In genomic region chr11:33204966-33205365, GRCm38 (mm10) we compare ENCODE assay signal across 21 mouse cellular contexts. TPM values are rescaled to one million over a fixed set of nuclear protein-coding genes. Genes with fewer than 3 reads are reported as not detected.
A peak's percentile ranks its signal among the peaks of the same experiment; 100 is the strongest.
DNase-seq lines count a peak whose midpoint lies in the region; ATAC-seq and TF ChIP-seq lines count a peak whose summit lies in the region.
"Had no signal": no experiment of that assay in that cellular context is flagged by ENCODE, and none has a peak within 500 bp of the region (broad histone marks: within the 10 kb centered on the region; RNA-seq: fewer than 3 reads in every experiment).

No protein-coding gene starts in this region.

- peak overlapping the region; percentile 75 for H3K27ac ChIP-seq in cerebellum, adult 2 months (ENCODE audit: insufficient read depth, low read length)
- H3K27ac ChIP-seq in hindbrain, postnatal 0 days = no peak overlapping the region
- H3K27ac ChIP-seq in neural tube, embryonic 15.5 days (replicated peaks) = peak overlapping the region; percentile 81
- H3K27ac ChIP-seq: gastrocnemius, adult 2 months; kidney, embryonic 15.5 days; liver, embryonic 13.5 days; lung, embryonic 15.5 days had no signal

- H3K4me2 ChIP-seq in hindbrain, postnatal 0 days (ENCODE audit: low read depth, low read length) = peak overlapping the region; percentile 41
- peak overlapping the region; percentile 56 for H3K4me2 ChIP-seq in neural tube, embryonic 15.5 days
- H3K4me2 ChIP-seq: kidney, embryonic 15.5 days; liver, embryonic 13.5 days; lung, embryonic 15.5 days had no signal

- DNase-seq in cerebellum, adult 2 months = peak; percentile 35 to 47
- DNase-seq in retina, postnatal 1 day = peak; percentile 18
- no peak for DNase-seq in retina, embryonic 14.5 days (ENCODE audit: low spot score)
- DNase-seq in hindbrain, postnatal 0 days (ENCODE audit: low spot score) = no peak
- no peak for DNase-seq in right cerebral cortex, adult 2 months (ENCODE audit: low spot score in 2 of 2)
- DNase-seq in kidney, adult 18-20 months = no peak
- DNase-seq: adrenal gland, adult 2 months; gastrocnemius, adult 2 months; left cerebral cortex, postnatal 4 days; liver, embryonic 13.5 days had no signal

- H3K4me1 ChIP-seq in cerebellum, adult 2 months (ENCODE audit: control insufficient read depth, insufficient read depth, low read length) = peaks cover 10% of the 10 kb centered on the region; the same call in 1 of the 2 replicates
- H3K4me1 ChIP-seq in hindbrain, postnatal 0 days (ENCODE audit: insufficient read depth, low read length) = no peaks in the 10 kb centered on the region
- peaks cover 48% of the 10 kb centered on the region for H3K4me1 ChIP-seq in neural tube, embryonic 15.5 days

- WGBS in cerebellum, adult 2 months = 26% methylated on average over 3 of the region's 3 CpGs
- 20% methylated on average over 3 of the region's 3 CpGs for WGBS in hindbrain, postnatal 0 days
- WGBS in neural tube, embryonic 15.5 days = 14% methylated on average over 3 of the region's 3 CpGs

- ATAC-seq in cerebellum, adult (ENCODE audit: insufficient number of reproducible peaks, low FRiP score, low TSS enrichment) = no peak
- no peak for ATAC-seq in hindbrain, postnatal 0 days
- ATAC-seq in neural tube, embryonic 15.5 days (ENCODE audit: low FRiP score) = no peak

- peak overlapping the region; percentile 56 for H3K4me3 ChIP-seq in cerebellum, adult 2 months (replicated peaks; ENCODE audit: insufficient read depth, low read depth, low read length)
- H3K4me3 ChIP-seq in hindbrain, postnatal 0 days (ENCODE audit: low read length) = peak overlapping the region; percentile 40
- H3K4me3 ChIP-seq in neural tube, embryonic 15.5 days (replicated peaks) = peak overlapping the region; percentile 47
- H3K4me3 ChIP-seq: erythroblast, embryonic 14.5 days; gastrocnemius, adult 2 months; liver, embryonic 13.5 days; lung, embryonic 15.5 days had no signal

- H3K27me3 ChIP-seq in cerebellum, adult 2 months (ENCODE audit: control insufficient read depth, insufficient read depth, low read length) = peaks cover 9% of the 10 kb centered on the region; the same call in 1 of the 2 replicates
- H3K27me3 ChIP-seq in hindbrain, postnatal 0 days (ENCODE audit: insufficient read depth, low read length) = peaks cover 53% of the 10 kb centered on the region
- peaks cover 54% of the 10 kb centered on the region for H3K27me3 ChIP-seq in neural tube, embryonic 15.5 days (replicated peaks)

- H3K9ac ChIP-seq in hindbrain, postnatal 0 days (replicated peaks; ENCODE audit: low read length) = peak overlapping the region; percentile 37
- H3K9ac ChIP-seq in neural tube, embryonic 15.5 days (replicated peaks) = peak overlapping the region; percentile 42
- H3K9ac ChIP-seq: kidney, embryonic 15.5 days; liver, embryonic 13.5 days; lung, embryonic 15.5 days had no signal

- H3K9me3 ChIP-seq in hindbrain, postnatal 0 days (ENCODE audit: low read length) = no peaks in the 10 kb centered on the region
- H3K9me3 ChIP-seq in neural tube, embryonic 15.5 days (replicated peaks) = no peaks in the 10 kb centered on the region
- H3K9me3 ChIP-seq: kidney, embryonic 15.5 days; liver, embryonic 13.5 days; lung, embryonic 15.5 days had no signal

- no peak for TF ChIP-seq CTCF in cerebellum, adult 2 months (IDR thresholded peaks at IDR 0.05; ENCODE audit: borderline replicate concordance, insufficient read depth, low read depth, low read length)
- TF ChIP-seq CTCF in hindbrain, postnatal 0 days (IDR thresholded peaks at IDR 0.05; ENCODE audit: low read depth) = no peak

- no peak for TF ChIP-seq POLR2A in cerebellum, adult 2 months (IDR thresholded peaks at IDR 0.05; ENCODE audit: borderline replicate concordance, insufficient read depth, low read length)

- H3K36me3 ChIP-seq in hindbrain, postnatal 0 days (ENCODE audit: insufficient read depth, low read length) = no peaks in the 10 kb centered on the region
- H3K36me3 ChIP-seq in neural tube, embryonic 15.5 days = no peaks in the 10 kb centered on the region
- H3K36me3 ChIP-seq: kidney, embryonic 15.5 days; liver, embryonic 13.5 days; lung, embryonic 15.5 days had no signal

RNA-seq across cellular contexts. Expression of gene Tlx3, which starts 1.6 kb away (rescaled TPM):
- polyA plus RNA-seq in cerebellum, adult 2 months (2012; rRNA removed) = 12.4 and 14.3 TPM in 2 replicates
- 39.4 and 39.6 TPM in 2 replicates for total RNA-seq in hindbrain, postnatal 0 days (2014; rRNA removed)
- 11.3 and 14.5 TPM in 2 replicates for polyA plus RNA-seq in hindbrain, postnatal 0 days (2015; fragmentation: Nextera tagmentation; extraction: Ambion mirVana)
- polyA plus RNA-seq in neural tube, embryonic 15.5 days (2015; fragmentation: Nextera tagmentation; extraction: Ambion mirVana) = 20.3 and 23.2 TPM in 2 replicates
- total RNA-seq: gastrocnemius, adult 2 months; heart, adult 18-20 months; left cerebral cortex, adult 18-20 months; left cerebral cortex, postnatal 4 days; megakaryocyte progenitor cell, adult 5-6 weeks had no signal
- polyA plus RNA-seq: heart, embryonic 16.5 days; liver, embryonic 13.5 days; stomach, embryonic 16.5 days; thymus, postnatal 0 days had no signal

RNA-seq across cellular contexts. Expression of gene Npm1, which starts 42.0 kb away (rescaled TPM):
- 255 and 267 TPM in 2 replicates for polyA plus RNA-seq in cerebellum, adult 2 months (2012; rRNA removed)
- 143 and 182 TPM in 2 replicates for total RNA-seq in hindbrain, postnatal 0 days (2014; rRNA removed)
- 395 and 396 TPM in 2 replicates for polyA plus RNA-seq in hindbrain, postnatal 0 days (2015; fragmentation: Nextera tagmentation; extraction: Ambion mirVana)
- polyA plus RNA-seq in neural tube, embryonic 15.5 days (2015; fragmentation: Nextera tagmentation; extraction: Ambion mirVana) = 369 and 576 TPM in 2 replicates

RNA-seq across cellular contexts. Expression of gene Fgf18, which starts 57.8 kb away (rescaled TPM):
- 5.4 and 7.2 TPM in 2 replicates for polyA plus RNA-seq in cerebellum, adult 2 months (2012; rRNA removed)
- total RNA-seq in hindbrain, postnatal 0 days (2014; rRNA removed) = 6.3 and 10.1 TPM in 2 replicates
- polyA plus RNA-seq in hindbrain, postnatal 0 days (2015; fragmentation: Nextera tagmentation; extraction: Ambion mirVana) = 10.0 and 10.3 TPM in 2 replicates
- polyA plus RNA-seq in neural tube, embryonic 15.5 days (2015; fragmentation: Nextera tagmentation; extraction: Ambion mirVana) = 9.2 and 9.7 TPM in 2 replicates
- total RNA-seq: megakaryocyte progenitor cell, adult 5-6 weeks had no signal
- polyA plus RNA-seq: erythroblast, embryonic 14.5 days had no signal

Comparison
In these comparisons a context has a peak if more than half of its experiments do, and no peak if none do; other contexts are left out.
1. DNase-seq: peak in cerebellum, adult 2 months (2 of 2) and retina, postnatal 1 day (single experiment); none in retina, embryonic 14.5 days (single experiment), hindbrain, postnatal 0 days (single experiment), right cerebral cortex, adult 2 months (0 of 2) and kidney, adult 18-20 months (single experiment).
2. Peak in every context shown above with its lines, with median percentiles within 50 percentile points of each other: H3K4me3 ChIP-seq.